Mouse (Mus musculus): Measurements from ENCODE around the gene Aamp.

Aamp gene

DNA sequence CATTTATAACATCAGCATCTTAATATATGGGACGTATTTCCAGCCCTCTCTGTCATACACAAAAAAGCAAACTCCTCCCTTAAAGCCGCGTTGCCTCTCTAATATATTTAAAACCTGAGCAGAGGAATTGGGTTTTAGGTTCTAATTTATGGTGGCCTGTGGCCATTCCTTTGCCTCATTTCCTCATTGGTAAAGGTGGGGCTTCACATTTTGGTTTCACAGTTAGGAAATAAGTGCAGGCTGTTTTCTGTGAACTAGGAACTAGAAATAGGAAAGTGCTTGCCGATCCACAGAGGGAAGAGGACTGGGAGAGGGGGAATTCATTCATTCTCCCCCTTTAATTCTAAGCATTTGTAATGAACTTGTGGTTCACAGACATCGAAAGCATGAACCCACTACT is 46.9 kb downstream of the Aamp start:
- DNase-seq (ENCODE audit: low spot score in 2 of 2): no peak

DNA sequence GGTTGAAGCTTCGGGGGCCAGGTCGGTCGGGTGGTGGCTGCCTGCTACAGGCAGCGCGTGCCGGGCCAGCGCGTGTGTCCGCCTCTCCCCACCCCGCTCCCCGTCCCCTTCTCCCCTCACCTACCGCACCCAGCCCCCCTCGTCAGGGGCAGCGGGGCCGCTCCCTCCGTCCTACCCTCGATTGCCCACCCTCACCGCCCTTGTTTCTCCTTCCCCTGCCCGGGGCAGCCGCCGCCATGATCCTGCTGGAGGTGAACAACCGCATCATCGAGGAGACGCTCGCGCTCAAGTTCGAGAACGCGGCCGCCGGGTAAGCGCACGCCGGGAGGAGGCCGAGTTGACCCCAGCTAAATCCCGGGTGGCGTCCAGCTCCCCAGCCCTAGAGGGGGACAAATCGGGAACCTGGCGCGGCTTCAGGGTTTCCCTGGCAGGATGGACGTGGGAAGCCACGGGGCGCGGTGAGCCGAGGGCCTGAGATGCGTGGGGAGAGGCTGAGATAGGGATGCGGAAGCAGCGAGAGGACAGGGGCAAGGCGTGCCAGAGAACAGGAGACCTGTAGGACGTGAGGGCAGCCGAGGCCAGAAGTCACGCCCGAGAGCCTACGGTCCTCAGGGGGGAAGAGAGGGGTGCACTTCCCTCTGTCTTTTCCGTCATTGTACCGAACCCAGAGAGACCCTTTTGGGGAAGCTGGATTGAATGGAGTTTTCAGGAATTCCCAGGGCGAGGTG is 47.8 kb downstream of the Aamp start:
- DNase-seq (ENCODE audit: low spot score in 2 of 2): peak in 1 of 2 experiments; percentile 28

DNA sequence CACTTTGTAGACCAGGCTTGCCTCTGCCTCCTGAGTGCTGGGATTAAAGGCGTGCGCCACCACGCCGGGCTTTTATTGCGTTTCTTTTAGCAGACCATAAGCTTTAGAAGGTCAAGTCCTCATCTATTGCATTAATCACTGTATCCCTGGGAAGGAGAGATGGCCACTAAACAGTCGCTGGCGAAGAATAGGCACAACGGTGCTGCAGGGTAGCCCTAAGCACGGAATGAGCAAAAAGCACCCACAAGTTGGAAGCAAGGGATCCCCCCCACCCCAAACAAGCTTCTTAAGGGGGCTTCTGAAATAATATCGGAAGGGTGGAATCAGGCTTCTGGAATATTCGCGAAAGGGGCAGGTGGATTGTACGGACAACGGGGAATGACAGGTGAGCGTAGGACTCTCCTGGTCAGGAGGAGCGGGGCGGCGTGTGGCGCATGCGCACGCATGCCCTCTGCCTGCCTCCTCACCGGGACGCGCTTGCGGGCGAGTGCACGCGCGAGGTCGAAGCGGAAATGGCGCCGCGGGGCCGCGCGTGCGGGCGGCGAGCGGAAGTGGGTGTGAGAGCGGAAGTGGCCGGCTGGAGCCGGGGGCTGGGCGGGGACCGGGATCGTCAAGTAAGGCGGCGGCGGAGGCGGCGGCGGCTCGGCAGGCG is 48.5 kb downstream of the Aamp start, which contains the start of gene Arpc2:
Gene Arpc2, plus strand, starts transcription at position 147 of the 652 bp plus-strand sequence.
- DNase-seq (ENCODE audit: low spot score in 2 of 2): peak; percentile 91 to 96

DNA sequence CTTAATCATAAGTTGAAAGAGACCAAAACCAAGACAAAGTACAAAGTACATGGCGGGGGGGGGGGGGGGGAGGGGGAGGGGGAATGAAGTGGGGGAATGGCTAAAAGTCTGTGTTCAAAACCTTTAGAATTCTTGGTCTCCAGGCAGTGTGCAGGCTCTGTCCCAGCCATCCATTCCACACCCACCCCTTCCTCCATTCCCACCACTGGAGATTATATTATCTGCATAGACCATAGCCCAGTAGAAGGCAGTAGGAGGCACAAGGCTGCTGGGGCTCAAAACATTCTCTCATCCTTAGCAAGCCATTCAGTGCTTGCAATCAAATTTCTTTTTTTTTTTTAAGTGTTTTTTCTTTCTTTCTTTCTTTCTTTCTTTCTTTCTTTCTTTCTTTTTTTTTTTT is 53.5 kb downstream of the Aamp start:
- no peak for DNase-seq (ENCODE audit: low spot score in 2 of 2)

DNA sequence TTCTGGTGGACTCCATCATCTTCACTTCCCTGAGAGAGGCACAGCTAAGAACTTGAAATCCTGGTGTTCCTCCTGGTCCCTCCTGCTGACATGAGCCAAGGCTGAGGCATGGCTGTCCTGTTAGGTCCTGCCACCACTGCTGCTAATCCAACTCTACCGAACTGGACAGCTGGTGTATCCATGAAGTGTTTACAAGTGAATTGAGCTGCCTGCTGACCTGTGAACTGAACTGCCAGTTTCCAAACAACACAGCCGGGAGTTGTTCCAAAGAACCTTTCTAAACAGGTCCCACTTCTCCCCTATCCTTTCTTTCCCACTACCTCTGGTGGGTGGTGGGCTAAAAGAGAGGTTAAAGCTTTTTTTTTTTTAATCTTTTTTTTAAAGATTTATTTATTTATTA is 54.6 kb downstream of the Aamp start:
- no peak for DNase-seq (ENCODE audit: low spot score in 2 of 2)
